Mouse (Mus musculus) liver, embryonic 11.5 days (tissue): Measurements from ENCODE around the gene Fmo5. TPM values are rescaled to one million over a fixed set of nuclear protein-coding genes. Genes with fewer than 3 reads are reported as not detected.

Source experiments
- ATAC-seq: fragments of 200-750 bp; cut with Nextera tagmentation; replicated peaks from 2 replicates; pipeline ENCODE4 v1.8.0; 2017; ENCODE audit warnings: moderate number of reproducible peaks, mild to moderate bottlenecking, moderate TSS enrichment, moderate library complexity; ENCODE audit not compliant: low FRiP score
- DNase-seq: peaks from one replicate; pipeline ENCODE4 v3.0.0-alpha.2; 2017; ENCODE audit warnings: low spot score
- H3K27ac ChIP-seq: fragments of 300-500 bp; sonication (generic); 2 replicates; pipeline ENCODE4 v1.5.1; 2014; ENCODE audit warnings: mild to moderate bottlenecking, low read depth, low read length, control low read depth
- H3K27me3 ChIP-seq: fragments of 300-500 bp; sonication (generic); replicated peaks from 2 replicates; pipeline ENCODE4 v1.6.1; 2014; ENCODE audit warnings: low read length, mixed read lengths; ENCODE audit not compliant: control insufficient read depth, insufficient read depth
- H3K36me3 ChIP-seq: fragments of 300-500 bp; sonication (generic); 2 replicates; pipeline ENCODE4 v1.6.1; 2014; ENCODE audit warnings: mild to moderate bottlenecking, low read length, moderate library complexity, mixed read lengths; ENCODE audit not compliant: control insufficient read depth, insufficient read depth
- H3K4me1 ChIP-seq: fragments of 300-500 bp; sonication (generic); replicated peaks from 2 replicates; pipeline ENCODE4 v1.6.1; 2014; ENCODE audit warnings: low read length, mixed read lengths; ENCODE audit not compliant: control insufficient read depth, insufficient read depth
- H3K4me2 ChIP-seq: fragments of 300-500 bp; sonication (generic); 2 replicates; pipeline ENCODE4 v1.6.1; 2014; ENCODE audit warnings: mild to moderate bottlenecking, control low read depth, moderate library complexity
- H3K4me3 ChIP-seq: fragments of 300-500 bp; sonication (generic); 2 replicates; pipeline ENCODE4 v1.5.1; 2014; ENCODE audit warnings: low read depth, low read length, control low read depth
- H3K9ac ChIP-seq: fragments of 300-500 bp; sonication (generic); 2 replicates; pipeline ENCODE4 v1.6.1; 2014; ENCODE audit warnings: low read depth, low read length, control low read depth
- H3K9me3 ChIP-seq: fragments of 300-500 bp; sonication (generic); 2 replicates; pipeline ENCODE4 v1.6.1; 2016; ENCODE audit warnings: low read length, inconsistent platforms, mixed read lengths; ENCODE audit not compliant: control insufficient read depth
- WGBS: fragments of 180-500 bp; shearing (Covaris S2); extraction: QIAGEN DNeasy Blood & Tissue Kit; methylation state at CpG from one replicate; pipeline ENCODE4 v1.1.7; 2014; 5-methylcytosine and 5-hydroxymethylcytosine counted together
- polyA plus RNA-seq: library from polyadenylated mRNA; unstranded; fragments of >200 nt; fragmentation: Nextera tagmentation; extraction: Ambion mirVana; gene quantifications from 2 replicates; pipeline ENCODE4 v1.2.1, GENCODE M21; 2014

Gene Fmo5
- polyA plus RNA-seq, result 4.1 and 4.4 TPM in 2 replicates

GRCm38 (mm10) chr3:97628391-97629001 is at the start of gene Fmo5:
Gene Fmo5 (plus strand): TSS chr3:97628804.
- peaks cover 7% of the 10 kb centered on the region; the same call in 1 of the 2 replicates for H3K4me1 ChIP-seq
- peak within 1 kb of the TSS; percentile 69 for H3K4me2 ChIP-seq
- H3K27ac ChIP-seq, result peak within 1 kb of the TSS; percentile 30; the same call in 1 of the 2 replicates
- no peaks in the 10 kb centered on the region for H3K9me3 ChIP-seq
- ATAC-seq (peak; percentile 100), DNase-seq (peak; percentile 66)
- WGBS, result under 1% methylated on average over 18 of the region's 18 CpGs
- H3K4me3 ChIP-seq, result peak within 1 kb of the TSS; percentile 59
- no peaks in the 10 kb centered on the region for H3K36me3 ChIP-seq
- peak within 1 kb of the TSS; percentile 70 for H3K9ac ChIP-seq
- no peaks in the 10 kb centered on the region for H3K27me3 ChIP-seq

GRCm38 (mm10) chr3:97585383-97586160 is 43.0 kb upstream of the Fmo5 start:
- Histone ChIP-seq H3K9me3 (no peaks in the 10 kb centered on the region), H3K27ac (no peak overlapping the region), H3K27me3 (no peaks in the 10 kb centered on the region), H3K4me3 (no peak overlapping the region), H3K36me3 (peaks cover 21% of the 10 kb centered on the region; the same call in 1 of the 2 replicates), H3K4me1 (no peaks in the 10 kb centered on the region), H3K4me2 (no peak overlapping the region), H3K9ac (no peak overlapping the region)
- peak; percentile 51 for DNase-seq
- 0 out of 2 replicates have a peak, but pooled peaks have one; percentile 51 for ATAC-seq
- WGBS, result 65% methylated on average over 18 of the region's 18 CpGs

- Histone ChIP-seq H3K4me2 (no peak overlapping the region), H3K9ac (no peak overlapping the region), H3K4me3 (no peak overlapping the region), H3K27ac (no peak overlapping the region), H3K9me3 (no peaks in the 10 kb centered on the region), H3K27me3 (no peaks in the 10 kb centered on the region), H3K4me1 (no peaks in the 10 kb centered on the region), H3K36me3 (peaks cover 16% of the 10 kb centered on the region; the same call in 1 of the 2 replicates)
- DNase-seq (no peak), ATAC-seq (no peak)
- 83% methylated on average over 9 of the region's 9 CpGs for WGBS
Measured at GRCm38 (mm10) chr3:97587656-97588055, 40.9 kb upstream of the Fmo5 start.

GRCm38 (mm10) chr3:97590699-97591098 is 37.9 kb upstream of the Fmo5 start:
- H3K36me3 ChIP-seq, result peaks cover 11% of the 10 kb centered on the region; the same call in 1 of the 2 replicates
- no peak overlapping the region for H3K4me3 ChIP-seq
- no peak for ATAC-seq
- DNase-seq, result no peak
- H3K4me2 ChIP-seq, result no peak overlapping the region
- no peak overlapping the region for H3K27ac ChIP-seq
- H3K27me3 ChIP-seq, result no peaks in the 10 kb centered on the region
- H3K9me3 ChIP-seq, result no peaks in the 10 kb centered on the region
- WGBS, result 83% methylated on average over 8 of the region's 8 CpGs
- H3K4me1 ChIP-seq, result no peaks in the 10 kb centered on the region
- H3K9ac ChIP-seq, result no peak overlapping the region

GRCm38 (mm10) chr3:97593089-97593488 is 35.5 kb upstream of the Fmo5 start:
- Histone ChIP-seq H3K4me2 (no peak overlapping the region), H3K9ac (no peak overlapping the region), H3K36me3 (peaks cover 8% of the 10 kb centered on the region; the same call in 1 of the 2 replicates), H3K4me1 (no peaks in the 10 kb centered on the region), H3K27ac (no peak overlapping the region), H3K27me3 (no peaks in the 10 kb centered on the region), H3K4me3 (no peak overlapping the region), H3K9me3 (no peaks in the 10 kb centered on the region)
- ATAC-seq (no peak), DNase-seq (no peak)
- 89% methylated on average over 5 of the region's 5 CpGs for whole genome bisulfite sequencing

- H3K27me3 ChIP-seq, result no peaks in the 10 kb centered on the region
- no peaks in the 10 kb centered on the region for H3K9me3 ChIP-seq
- no peak overlapping the region for H3K27ac ChIP-seq
- H3K4me1 ChIP-seq, result no peaks in the 10 kb centered on the region
- ATAC-seq (no peak), DNase-seq (no peak)
- peaks cover 8% of the 10 kb centered on the region; the same call in 1 of the 2 replicates for H3K36me3 ChIP-seq
- 80% methylated on average over 13 of the region's 13 CpGs for WGBS
- no peak overlapping the region for H3K4me2 ChIP-seq
- no peak overlapping the region for H3K4me3 ChIP-seq
- H3K9ac ChIP-seq, result no peak overlapping the region
Measured at GRCm38 (mm10) chr3:97594140-97594539, 34.5 kb upstream of the Fmo5 start.

GRCm38 (mm10) chr3:97595066-97595465 is 33.5 kb upstream of the Fmo5 start:
- 82% methylated on average over 6 of the region's 6 CpGs for WGBS
- no peak for ATAC-seq
- Histone ChIP-seq H3K4me3 (no peak overlapping the region), H3K9me3 (no peaks in the 10 kb centered on the region), H3K27ac (no peak overlapping the region), H3K36me3 (peaks cover 4% of the 10 kb centered on the region; the same call in 1 of the 2 replicates), H3K4me2 (no peak overlapping the region), H3K4me1 (no peaks in the 10 kb centered on the region), H3K27me3 (no peaks in the 10 kb centered on the region), H3K9ac (no peak overlapping the region)
- DNase-seq, result no peak

GRCm38 (mm10) chr3:97596796-97597195 is 31.8 kb upstream of the Fmo5 start:
- H3K4me1 ChIP-seq, result no peaks in the 10 kb centered on the region
- no peaks in the 10 kb centered on the region for H3K9me3 ChIP-seq
- H3K4me2 ChIP-seq, result no peak overlapping the region
- no peak overlapping the region for H3K27ac ChIP-seq
- H3K36me3 ChIP-seq, result peaks cover 2% of the 10 kb centered on the region; the same call in 1 of the 2 replicates
- no peak overlapping the region for H3K9ac ChIP-seq
- no peak for ATAC-seq
- no peak overlapping the region for H3K4me3 ChIP-seq
- no peaks in the 10 kb centered on the region for H3K27me3 ChIP-seq
- 77% methylated on average over 8 of the region's 8 CpGs for WGBS
- DNase-seq, result no peak
